Mouse (Mus musculus): ENCODE measurements at regions not wholly inside any gene's neighbourhood (a gene's known extent, or its start where the extent isn't known, plus 50 kb on each side); places are given as distances from the start of the nearest gene placed in this dataset.

GRCm38 (mm10) chr14:105572036-105572891, 313.9 kb downstream of the Ndfip2 start:
- no peak for DNase-seq (ENCODE audit: low spot score)

DNA sequence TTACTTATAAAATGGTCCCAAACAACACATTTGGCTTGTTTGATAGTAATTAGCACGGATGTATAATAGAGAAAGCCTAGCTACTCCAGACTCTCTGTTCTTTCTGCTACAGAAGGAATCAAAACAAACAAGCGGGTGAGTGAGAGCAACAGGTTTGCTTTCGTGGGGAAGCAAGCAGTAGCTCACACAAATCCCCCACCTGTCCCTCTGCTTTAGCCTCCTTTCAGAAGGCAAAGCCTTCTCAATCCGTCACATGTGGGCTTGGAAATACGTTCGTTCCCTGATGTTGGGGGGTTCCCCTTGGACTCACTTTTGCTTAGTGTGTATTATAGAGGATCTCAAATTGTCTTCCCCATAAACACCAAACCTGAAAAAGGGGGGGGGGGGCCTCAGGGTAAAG, 311.8 kb downstream of the Ndfip2 start:
- no peak for DNase-seq (ENCODE audit: low spot score)

DNA sequence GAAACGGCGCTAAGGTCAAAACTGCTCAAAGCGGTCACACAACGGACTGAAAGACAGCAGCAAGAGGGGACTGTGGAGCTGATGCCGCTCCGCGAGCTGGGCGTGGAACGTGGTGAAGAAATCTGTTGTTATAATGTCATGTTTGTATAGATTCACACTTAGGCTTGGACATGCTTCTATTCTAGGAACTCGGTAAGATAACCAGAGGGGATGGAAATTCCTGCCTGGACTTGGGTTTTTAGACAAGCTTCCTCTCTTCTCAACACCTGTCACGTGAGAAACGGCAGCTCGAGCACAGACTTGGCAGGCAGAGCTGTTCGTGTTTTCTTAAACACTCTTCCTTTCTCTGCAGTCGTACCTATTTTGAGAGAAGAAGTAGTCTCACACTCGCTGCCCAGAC, 307.5 kb downstream of the Ndfip2 start:
- no peak for DNase-seq (ENCODE audit: low spot score)

DNA sequence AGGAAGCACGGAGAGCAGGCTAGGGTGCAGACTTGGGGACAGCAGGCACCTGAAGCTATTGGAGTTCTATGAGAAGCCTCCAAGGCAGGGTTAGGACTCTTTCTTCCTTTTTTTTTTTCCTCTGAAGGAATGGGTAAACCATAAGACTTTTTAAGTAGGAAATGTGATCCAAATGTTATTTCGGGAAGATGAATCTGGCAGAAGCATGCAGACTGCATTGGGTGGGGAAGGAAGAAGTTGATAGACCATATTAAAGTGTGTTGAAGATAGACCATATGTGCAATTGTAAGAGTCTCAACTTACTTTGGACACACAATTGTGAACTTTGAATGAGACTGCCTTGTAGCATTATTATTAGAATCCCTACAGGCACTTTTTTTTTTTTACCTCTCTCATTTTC, 304.5 kb downstream of the Ndfip2 start:
- DNase-seq (ENCODE audit: low spot score) = no peak

- no peak for DNase-seq (ENCODE audit: low spot score)
Measured at GRCm38 (mm10) chr14:105556813-105557212, 298.4 kb downstream of the Ndfip2 start.

- DNase-seq (ENCODE audit: low spot score) = no peak
Measured at GRCm38 (mm10) chr14:105544066-105544465, 285.7 kb downstream of the Ndfip2 start.

- DNase-seq (ENCODE audit: low spot score) = no peak
Measured at GRCm38 (mm10) chr14:105542486-105543145, 284.2 kb downstream of the Ndfip2 start.

GRCm38 (mm10) chr14:105542090-105542485, 283.7 kb downstream of the Ndfip2 start:
- DNase-seq (ENCODE audit: low spot score) = no peak

- no peak for DNase-seq (ENCODE audit: low spot score)
Measured at GRCm38 (mm10) chr14:105532168-105532745, 273.9 kb downstream of the Ndfip2 start.

DNA sequence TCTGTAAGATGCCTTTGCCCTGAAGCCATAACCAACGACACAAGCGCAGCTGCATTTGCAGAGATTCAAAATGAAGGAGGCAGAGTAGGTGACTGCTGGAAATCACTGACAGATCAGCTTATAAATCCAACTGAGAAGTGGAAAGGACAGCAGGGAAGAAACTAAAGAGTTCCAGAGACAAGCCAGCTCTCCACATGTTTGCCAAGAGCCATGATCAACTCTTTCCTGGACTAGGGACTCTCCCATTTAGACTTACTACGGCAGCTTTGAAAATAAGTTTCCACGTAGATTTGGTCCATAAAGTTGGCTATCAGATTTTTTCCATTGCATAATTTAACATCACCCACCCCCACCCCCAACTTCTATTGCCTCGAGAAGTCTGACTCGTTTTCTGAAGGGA, 269.7 kb downstream of the Ndfip2 start:
- DNase-seq (ENCODE audit: low spot score) = no peak

- DNase-seq (ENCODE audit: low spot score) = no peak
Measured at GRCm38 (mm10) chr14:105523849-105524248, 265.5 kb downstream of the Ndfip2 start.

DNA sequence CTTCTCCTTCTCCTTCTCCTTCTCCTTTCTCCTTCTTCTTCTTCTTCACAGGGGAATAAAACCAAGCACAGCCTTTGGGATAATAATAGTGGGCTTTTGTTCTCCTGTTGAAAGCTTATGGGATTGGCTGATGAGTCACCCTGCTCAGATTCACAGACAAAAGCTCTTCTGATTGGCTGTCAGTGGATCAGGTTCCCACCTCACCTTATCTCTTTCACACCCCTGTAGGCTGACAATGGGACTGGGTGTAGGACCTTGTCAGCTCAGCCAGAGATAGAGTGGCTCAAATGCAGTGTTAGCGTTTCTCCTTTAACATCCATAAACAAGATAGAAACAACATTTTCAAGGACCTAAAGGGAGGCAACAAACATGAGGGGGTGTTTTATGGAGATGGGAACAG, 263.9 kb downstream of the Ndfip2 start:
- DNase-seq (ENCODE audit: low spot score) = no peak

GRCm38 (mm10) chr14:105518706-105519105, 260.3 kb downstream of the Ndfip2 start:
- no peak for DNase-seq (ENCODE audit: low spot score)

DNA sequence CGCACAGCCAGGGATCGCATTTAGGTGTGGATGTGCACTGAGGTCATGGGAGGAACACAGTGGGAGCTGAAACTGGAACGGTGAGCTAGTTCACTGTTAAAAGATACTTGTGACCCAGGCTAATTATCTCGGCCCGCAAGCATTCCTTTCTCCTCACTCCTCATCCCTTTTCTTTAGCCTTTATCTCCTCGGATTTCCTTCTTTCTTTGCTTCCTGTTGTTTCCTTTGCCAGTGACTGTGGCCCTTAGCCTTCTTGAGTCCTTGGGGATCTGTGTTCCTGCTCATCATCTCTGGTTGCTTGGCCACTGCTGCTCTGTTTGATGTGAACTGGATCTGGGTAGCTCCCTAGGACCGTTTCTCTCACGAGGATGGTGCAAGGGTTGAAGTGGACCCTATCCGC, 256.0 kb downstream of the Ndfip2 start:
- DNase-seq (ENCODE audit: low spot score) = no peak

DNA sequence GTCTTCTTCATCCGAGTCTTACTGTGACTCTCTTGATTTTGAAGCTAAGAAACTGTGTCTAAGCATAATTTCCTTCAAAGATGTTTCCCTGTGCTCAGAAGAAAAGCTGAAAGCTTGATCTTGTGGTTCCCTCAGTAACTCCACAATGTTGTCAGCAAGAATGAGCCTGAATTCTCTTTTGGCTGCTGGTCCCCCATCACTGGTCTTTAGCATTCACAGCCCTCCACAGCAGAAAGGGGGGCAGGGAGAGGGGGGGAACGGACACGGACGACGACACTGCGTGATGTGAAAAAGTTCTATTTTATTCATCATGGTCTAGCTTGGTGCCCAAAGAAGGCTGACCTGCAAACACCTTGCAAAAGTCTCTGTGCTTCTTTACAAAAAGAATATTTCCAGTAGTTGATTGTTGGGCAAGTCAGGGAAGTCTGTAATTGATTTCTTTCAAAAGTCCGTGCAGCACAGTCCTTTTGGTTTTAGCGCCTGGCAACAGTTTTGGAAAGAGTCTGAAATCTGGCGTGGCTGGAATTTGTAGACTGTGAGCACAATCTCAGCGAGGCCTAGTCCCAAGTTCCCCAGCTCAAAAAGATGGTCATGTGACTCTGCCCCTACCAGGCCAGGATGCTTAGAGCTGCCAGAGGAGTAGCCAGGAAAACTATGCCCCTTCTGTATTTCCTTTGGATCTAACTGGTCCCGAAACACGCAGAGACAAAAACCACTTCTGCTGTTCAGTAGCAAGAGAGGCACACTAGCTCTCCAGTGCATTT, 254.7 kb downstream of the Ndfip2 start:
- no peak for DNase-seq (ENCODE audit: low spot score)

DNA sequence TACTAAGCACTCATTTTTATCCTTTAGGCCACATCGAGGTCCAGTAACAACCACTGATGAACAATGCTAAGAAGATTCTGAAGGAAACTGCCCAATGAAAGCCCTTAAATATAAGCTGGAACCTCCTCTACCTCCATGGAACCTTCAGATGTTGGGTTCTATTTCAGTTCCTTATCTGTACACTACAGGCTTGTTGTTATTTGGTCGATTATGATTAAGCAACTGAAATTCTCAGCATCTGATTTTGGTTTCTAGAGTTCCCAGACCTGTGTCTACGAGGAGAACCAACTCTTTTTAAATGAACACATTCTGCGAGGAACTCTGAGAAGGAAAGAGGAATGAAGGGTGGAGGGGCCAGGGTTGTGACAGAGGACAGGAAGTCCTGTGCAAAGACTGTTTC, 253.5 kb downstream of the Ndfip2 start:
- no peak for DNase-seq (ENCODE audit: low spot score)

GRCm38 (mm10) chr14:105511135-105511534, 252.8 kb downstream of the Ndfip2 start:
- no peak for DNase-seq (ENCODE audit: low spot score)

DNA sequence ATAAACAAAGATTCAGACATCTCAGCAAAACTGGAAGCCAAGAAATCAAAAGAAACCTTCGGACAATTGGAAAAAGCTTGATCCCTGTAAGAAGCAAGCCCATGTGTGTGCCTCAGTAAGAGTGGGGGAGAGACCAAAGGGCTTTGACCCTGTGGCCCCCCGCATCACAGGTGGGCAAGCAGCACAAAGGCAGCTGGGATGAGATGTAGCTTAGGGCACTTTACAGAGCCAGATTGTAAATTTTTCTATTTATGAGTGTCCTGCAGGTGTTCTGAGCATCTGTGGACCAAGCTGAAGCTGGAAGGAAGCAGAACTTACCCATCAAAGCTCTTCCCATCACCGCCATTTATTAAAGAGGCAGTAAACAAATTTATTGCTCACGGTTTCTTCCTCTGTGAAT, 246.9 kb downstream of the Ndfip2 start:
- DNase-seq (ENCODE audit: low spot score) = no peak

DNA sequence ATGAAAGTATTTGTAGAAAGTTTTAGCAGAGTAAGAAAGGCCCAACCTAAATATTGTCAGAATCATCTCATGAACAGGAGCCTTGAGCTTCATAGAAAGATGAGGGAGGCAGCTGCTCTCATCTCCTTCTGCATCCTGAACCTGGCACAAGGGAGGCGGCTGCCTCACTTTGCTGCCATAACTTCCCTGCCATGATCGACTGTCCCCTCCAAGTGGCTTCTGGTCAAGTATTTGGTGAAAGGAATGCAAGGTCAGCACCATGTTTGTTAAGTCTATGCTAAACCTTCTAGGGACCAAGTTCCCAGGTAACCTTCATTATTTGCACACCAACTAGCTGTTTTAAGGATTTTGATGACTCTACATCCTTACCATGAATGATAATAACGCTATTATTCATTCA, 246.0 kb downstream of the Ndfip2 start:
- no peak for DNase-seq (ENCODE audit: low spot score)

DNA sequence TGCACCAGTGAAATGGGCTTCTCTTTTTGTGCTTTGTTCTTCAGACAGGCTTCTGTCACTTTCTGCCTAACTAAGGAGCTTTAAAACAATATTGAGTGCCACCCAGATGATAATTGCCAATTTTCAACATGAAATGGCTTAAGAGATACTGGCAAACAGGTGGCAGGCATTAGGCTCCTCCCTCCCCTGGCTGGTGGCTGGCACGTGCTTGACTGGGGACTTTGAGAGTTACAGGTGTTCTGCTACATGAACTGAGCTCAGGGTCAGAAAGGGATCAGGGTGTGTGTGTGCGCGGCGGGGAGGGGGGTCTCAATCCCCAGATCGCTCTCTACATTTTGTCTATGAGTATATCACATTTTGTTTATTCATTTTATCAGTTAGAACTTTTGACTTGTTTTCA, 245.4 kb downstream of the Ndfip2 start:
- no peak for DNase-seq (ENCODE audit: low spot score)

- DNase-seq (ENCODE audit: low spot score) = no peak
Measured at GRCm38 (mm10) chr14:105502633-105502975, 244.2 kb downstream of the Ndfip2 start.

DNA sequence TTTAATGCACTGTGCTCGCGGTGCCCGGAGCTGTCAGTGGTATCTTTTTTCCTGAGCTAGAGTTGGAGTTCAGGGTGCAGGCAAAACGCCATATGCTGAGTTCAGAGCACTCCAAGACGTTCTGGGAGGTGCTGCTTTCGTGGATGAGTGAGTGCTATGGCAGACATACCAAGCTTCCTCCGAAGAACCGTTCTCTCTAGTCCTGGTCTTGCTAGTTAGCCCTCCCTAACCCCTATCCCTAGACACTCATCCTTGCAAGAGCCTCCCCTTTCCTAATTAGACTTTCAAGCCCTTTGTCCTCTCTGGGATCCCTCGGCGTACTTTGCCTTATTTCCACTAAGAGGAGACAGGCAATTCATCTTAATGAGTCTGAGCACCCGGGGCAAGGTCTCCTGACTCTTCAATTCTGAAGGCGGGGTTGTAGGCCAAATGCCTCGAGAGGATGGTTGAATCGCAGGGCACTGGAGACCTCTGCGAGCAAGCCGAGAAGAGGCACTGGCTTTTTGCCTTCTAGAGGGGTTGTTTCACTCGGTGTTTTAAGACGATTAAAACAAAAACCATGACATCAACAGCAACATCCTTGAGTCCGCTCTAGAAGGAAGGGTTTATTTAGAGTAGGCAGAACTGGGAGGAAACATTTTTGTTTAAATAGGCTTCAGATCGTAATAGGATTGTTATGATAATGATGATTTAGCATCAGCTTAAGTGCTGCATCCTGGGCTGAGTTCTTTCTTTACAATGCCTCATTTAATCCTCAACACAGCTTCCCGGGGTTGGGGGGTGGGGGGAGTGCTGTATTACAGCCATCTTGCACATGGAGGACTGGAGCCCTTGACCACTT, 243.6 kb downstream of the Ndfip2 start:
- DNase-seq (ENCODE audit: low spot score) = no peak

Measured in ovary, postnatal 36 days (tissue).